Mouse (Mus musculus) liver, embryonic 14.5 days (tissue): ENCODE results near the gene Tnfrsf19.

Experiments used
- CTCF ChIP-seq: IDR thresholded peaks from 2 replicates; pipeline ENCODE4 v1.5.1; 2016; ENCODE audit warnings: antibody characterized with exemption, low read depth, control low read depth
- EP300 ChIP-seq: IDR thresholded peaks from 2 replicates; pipeline ENCODE4 v1.6.1; 2016; ENCODE audit warnings: antibody characterized with exemption, low read depth

- TF ChIP-seq CTCF (no peak), EP300 (no peak)
Observed at GRCm38 (mm10) chr14:61045446-61046090, 722 bp downstream of the Tnfrsf19 start.
